Mouse (Mus musculus) macrophage (primary cell): ENCODE results near the gene Jmjd1c. TPM values are rescaled to one million over a fixed set of nuclear protein-coding genes. Genes with fewer than 3 reads are reported as not detected.

Experiments used
- H3K27ac ChIP-seq: fragments of 350-480 bp; formaldehyde crosslinking; 2 replicates; pipeline ENCODE4 v1.9.0; 2021
- H3K36me3 ChIP-seq: fragments of 350-480 bp; formaldehyde crosslinking; 2 replicates; pipeline ENCODE4 v1.9.0; 2021; ENCODE audit errors: inconsistent target
- H3K4me3 ChIP-seq: fragments of 350-480 bp; formaldehyde crosslinking; 2 replicates; pipeline ENCODE4 v1.9.0; 2021; ENCODE audit errors: inconsistent target
- H3K79me2 ChIP-seq: fragments of 350-480 bp; formaldehyde crosslinking; 2 replicates; pipeline ENCODE4 v1.9.0; 2021; ENCODE audit errors: inconsistent target
- WGBS: methylation state at CpG from one replicate; pipeline ENCODE4 v1.1.7; 2026; ENCODE audit warnings: inconsistent platforms; ENCODE audit not compliant: missing documents; 5-methylcytosine and 5-hydroxymethylcytosine counted together
- polyA plus RNA-seq: library from polyadenylated mRNA; stranded (reverse); fragments of 250-400 nt; gene quantifications from 3 replicates; pipeline ENCODE4 v1.2.4, GENCODE M21; 2018; ENCODE audit warnings: inconsistent platforms
- total RNA-seq, 78 experiments: library from RNA; depleted of rRNA; stranded (reverse); fragments of 250-400 nt; gene quantifications; 1 replicate in 9 of 78; 2 replicates in 24 of 78; 3 replicates in 43 of 78; 4 replicates in 2 of 78; pipeline ENCODE4 v1.2.4; 2018; ENCODE audit warnings: inconsistent platforms in 56 of 78

Gene Jmjd1c
- 1,000 to 10,000 TPM in 2 of 26 experiments, 100 to 1,000 TPM in 24; 381 to 1,338 (median 680) TPM for total RNA-seq (2018; cell fraction: chromatin; rRNA removed)
- 100 to 1,000 TPM in 1 of 26 experiments, 10 to 100 TPM in 25; 43.2 to 105 (median 67.5) TPM for total RNA-seq (2018; cell fraction: cytosol; rRNA removed)
- total RNA-seq (2018; cell fraction: nucleus; rRNA removed): 100 to 1,000 TPM; 224 to 573 (median 378) TPM
- polyA plus RNA-seq: 36.4 to 57.7 TPM (median 50.4 TPM) in 3 replicates

DNA sequence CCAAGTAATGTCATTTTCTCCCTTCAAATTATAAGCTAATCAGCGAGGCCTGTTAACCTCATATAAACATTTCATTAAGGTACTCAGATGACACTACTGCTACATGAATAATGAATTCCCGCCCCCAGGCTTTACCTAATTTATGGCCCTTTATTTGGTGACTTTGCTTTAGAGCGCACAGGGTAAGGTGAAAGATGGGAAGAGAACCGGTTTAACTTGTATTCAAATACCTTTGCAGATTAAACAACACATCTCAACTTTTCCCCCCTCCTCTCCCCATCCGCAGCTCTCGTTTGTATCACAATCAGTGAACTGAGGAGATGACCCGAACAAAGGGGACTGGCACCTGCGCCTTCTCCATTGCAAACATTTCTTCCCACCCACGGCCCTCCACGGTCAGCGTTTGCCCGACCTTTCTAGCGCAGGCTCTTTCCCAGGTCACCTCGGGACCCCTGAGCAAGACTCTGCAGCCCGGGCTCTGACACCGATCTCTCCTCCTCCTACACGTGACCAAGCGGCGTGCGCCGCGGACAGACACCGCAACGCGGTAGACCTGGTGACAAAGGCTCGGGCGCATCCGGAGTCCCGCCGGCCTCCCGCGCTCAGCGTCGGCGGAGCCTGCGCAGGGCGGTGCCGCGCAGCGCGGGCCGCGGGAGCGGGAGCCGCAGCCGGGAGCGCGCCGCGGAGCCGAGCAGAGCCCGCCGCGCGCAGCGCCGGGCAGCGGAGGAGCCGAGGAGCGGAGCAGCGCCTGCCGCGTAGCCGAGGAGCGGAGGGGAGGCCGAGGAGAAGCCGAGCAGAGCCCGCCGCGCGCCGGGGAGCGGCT is at the start of gene Jmjd1c:
Jmjd1c (plus strand) TSS at position 328 of the 823 bp plus-strand sequence.
- peaks cover 90% of the 10 kb centered on the region for H3K79me2 ChIP-seq
- 7% methylated on average over 47 of the region's 73 CpGs for WGBS
- H3K27ac ChIP-seq: no peak within 1 kb of the TSS
- no peaks in the 10 kb centered on the region for H3K36me3 ChIP-seq
- peak within 1 kb of the TSS; percentile 74 for H3K4me3 ChIP-seq

DNA sequence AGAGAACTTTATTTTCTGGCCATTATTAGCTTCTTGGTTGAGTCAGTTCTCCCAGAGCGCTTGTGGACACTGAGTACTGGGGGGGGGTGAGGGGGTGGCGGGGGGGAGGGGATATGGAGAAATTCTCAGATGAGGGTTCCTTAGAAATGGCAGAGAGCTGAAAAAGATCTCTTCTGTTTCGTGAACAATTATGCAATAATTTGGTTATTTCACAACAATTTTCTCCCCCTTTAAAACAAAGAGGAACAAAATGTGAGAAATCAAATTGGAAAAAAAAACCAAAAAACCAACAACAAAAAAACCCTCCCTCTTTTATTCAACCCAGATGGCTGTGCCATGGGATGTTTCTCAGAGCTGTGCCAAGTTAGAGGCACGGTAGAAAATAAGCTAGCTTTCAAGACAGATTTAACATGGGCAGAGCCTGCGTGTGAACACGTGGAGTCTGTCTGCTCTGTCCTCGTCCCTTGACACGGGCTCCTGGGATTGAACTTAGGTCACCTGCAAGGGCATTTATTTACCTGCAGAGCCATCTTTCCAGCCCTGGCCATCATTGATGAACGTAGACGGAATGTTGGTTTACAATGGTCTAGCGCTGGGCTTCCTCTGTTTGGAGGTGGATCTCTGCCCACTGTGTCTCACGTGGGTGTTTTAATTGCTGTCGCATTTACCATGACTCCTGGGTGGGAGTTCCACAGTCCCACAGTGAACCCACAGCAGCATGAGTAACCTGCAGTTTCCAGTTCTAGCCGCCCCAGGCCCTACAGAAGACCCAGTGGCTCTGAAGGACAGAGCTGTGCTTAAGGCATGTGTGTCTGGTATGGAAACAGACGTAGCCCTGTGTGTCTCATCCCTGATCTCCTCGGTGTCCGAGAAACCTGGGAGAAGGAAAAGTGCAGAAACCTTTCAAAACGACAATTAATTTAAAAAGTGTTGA is 47.9 kb upstream of the Jmjd1c start:
- Histone ChIP-seq H3K79me2 (peaks cover 36% of the 10 kb centered on the region), H3K36me3 (no peaks in the 10 kb centered on the region), H3K4me3 (no peak overlapping the region), H3K27ac (peak overlapping the region; percentile 40)
- WGBS: 57% methylated on average over 18 of the region's 18 CpGs

DNA sequence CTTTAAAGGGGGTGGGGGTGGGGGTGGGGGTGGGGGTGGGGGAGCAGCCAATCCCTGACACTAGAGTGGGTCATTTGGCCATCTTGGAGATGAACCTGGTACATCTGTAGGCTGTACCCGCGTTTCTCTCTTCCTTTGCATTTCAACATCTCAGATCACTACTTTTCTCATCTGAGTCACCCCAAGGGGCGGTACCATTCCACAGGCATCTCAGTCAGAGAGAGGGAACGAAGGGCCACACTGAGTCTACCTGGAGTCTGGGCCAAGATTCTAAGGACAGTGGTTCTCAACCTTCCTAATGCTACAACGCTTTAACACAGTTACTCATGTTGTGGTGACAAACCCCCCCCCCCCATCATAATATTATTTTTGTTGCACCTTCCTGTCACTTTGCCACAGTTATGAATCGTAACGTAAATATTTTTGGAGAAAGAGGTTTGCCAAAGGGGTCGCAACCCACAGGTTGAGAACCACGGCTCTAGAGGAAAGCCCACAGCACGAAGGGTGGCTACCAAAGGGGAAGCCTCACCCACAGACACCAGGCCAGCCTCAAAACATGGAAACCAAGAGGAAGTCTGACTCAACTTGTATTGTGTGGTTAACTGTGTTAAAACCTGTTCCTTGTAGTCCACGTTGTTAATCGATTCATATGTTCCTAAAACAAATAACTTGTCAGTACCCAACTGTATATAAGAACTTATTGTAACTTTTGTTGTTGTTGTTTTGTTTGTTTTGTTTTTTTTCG is 46.9 kb upstream of the Jmjd1c start:
- Histone ChIP-seq H3K4me3 (no peak overlapping the region), H3K79me2 (peaks cover 43% of the 10 kb centered on the region), H3K36me3 (no peaks in the 10 kb centered on the region), H3K27ac (peak overlapping the region; percentile 40)
- WGBS: 19% methylated on average over 9 of the region's 13 CpGs

DNA sequence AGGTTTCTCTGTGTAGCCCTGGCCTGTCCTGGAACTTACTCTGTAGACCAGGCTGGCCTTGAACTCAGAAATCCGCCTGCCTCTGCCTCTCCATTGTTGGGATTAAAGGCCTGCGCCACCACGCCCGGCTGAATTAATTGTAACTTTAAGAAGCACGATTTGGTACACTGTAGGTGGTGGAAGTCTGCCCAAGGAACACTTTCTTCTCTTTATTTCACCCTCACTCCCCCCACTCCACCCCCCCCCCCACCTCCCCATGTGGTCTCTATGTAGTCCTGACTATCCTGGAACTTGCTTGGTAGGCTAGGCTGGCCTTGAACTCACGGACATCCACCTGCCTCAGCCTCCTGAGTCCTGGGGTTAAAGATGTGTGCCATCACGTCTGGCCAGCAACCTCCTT is 46.3 kb upstream of the Jmjd1c start:
- peaks cover 42% of the 10 kb centered on the region for H3K79me2 ChIP-seq
- WGBS: 94% methylated on average over 3 of the region's 7 CpGs
- H3K36me3 ChIP-seq: no peaks in the 10 kb centered on the region

DNA sequence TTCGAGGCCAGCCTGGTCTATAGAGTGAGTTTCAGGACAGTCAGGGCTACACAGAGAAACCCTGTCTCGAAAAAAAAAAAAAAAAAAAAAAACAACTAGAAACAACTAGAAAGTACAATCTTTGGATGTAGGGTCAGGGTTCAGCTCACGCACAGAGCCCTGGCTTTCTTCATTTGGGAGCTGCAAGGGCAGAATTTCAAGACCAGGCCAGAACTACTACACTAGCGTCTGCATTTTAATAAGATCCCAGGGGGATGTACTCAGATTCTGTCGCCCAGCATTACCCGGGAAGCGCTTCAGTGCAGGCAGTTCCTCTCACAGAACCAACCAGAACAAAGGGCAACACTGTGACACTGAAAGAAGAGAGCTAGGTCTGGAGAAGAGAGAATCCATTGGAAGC is 45.2 kb upstream of the Jmjd1c start:
- Histone ChIP-seq H3K27ac (no peak overlapping the region), H3K36me3 (no peaks in the 10 kb centered on the region), H3K79me2 (peaks cover 42% of the 10 kb centered on the region), H3K4me3 (no peak overlapping the region)
- 96% methylated on average over 5 of the region's 7 CpGs for WGBS

More for the DNA sequence above, 46.3 kb upstream of the Jmjd1c start:
- Histone ChIP-seq H3K4me3 (no peak overlapping the region), H3K27ac (no peak overlapping the region)

DNA sequence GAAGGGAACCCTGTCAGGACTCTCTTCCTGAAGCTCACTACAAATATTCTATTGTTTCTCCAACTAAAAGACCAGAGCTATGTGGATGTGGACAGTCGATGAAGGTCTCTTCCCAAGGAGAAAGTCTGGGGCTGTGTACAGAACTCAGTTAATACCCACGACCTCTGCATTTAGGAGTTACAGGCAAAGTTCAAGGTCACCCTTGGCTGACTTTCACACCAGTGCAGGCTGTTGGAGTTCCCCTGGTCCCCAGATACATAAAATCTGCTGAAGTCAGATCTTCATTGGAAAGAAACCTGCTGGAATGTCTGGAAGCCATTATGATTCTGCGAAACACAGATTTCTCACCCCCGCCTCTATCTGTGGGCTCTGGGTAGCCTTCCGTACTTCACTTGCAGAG is 44.5 kb upstream of the Jmjd1c start:
- Histone ChIP-seq H3K79me2 (peaks cover 42% of the 10 kb centered on the region; the same call in 1 of the 2 replicates), H3K36me3 (no peaks in the 10 kb centered on the region), H3K27ac (no peak overlapping the region), H3K4me3 (no peak overlapping the region)
- WGBS: 86% methylated on average over 5 of the region's 5 CpGs

DNA sequence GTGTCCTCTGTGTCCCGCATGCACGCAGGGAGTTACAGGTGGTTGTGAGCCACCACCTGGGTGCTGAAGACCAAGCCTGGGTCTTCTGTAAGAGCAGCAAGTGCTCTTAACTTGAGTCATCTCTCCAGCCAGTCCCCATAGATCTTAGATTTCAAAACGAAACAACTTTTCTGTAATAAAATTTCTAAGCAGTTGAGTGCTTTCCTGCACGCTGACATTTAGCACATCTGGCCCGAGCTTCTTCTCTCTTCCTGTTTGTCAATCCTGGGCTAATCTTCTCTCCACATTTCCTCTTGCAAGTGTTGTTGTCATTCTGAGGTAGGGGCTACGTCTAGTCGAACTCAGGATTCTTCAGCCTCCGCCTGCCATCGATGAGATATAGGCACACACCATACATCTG is 43.5 kb upstream of the Jmjd1c start:
- WGBS: 46% methylated on average over 9 of the region's 9 CpGs
- Histone ChIP-seq H3K4me3 (no peak overlapping the region), H3K36me3 (no peaks in the 10 kb centered on the region), H3K27ac (no peak overlapping the region), H3K79me2 (peaks cover 37% of the 10 kb centered on the region; the same call in 1 of the 2 replicates)

DNA sequence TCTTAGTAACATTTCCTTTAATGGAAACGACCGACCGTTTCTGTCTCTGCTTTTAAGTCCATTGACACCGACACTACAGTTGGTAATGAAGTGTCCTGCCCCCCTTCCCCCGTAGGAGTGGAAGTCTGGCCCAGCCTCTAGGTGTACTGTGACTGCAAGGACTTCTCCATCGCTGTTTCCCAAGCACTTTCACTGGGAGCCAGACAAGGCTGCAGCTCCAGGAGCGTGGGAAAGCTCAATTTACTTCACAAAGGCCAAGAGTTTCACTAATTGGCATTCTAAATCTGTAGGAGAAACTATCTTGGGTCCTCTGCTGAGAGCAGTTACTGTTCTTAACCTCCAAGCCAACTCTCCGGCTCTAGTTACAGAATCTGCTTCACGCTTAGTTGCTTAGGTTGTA is 42.5 kb upstream of the Jmjd1c start:
- Histone ChIP-seq H3K4me3 (no peak overlapping the region), H3K79me2 (peaks cover 42% of the 10 kb centered on the region; the same call in 1 of the 2 replicates), H3K36me3 (no peaks in the 10 kb centered on the region), H3K27ac (no peak overlapping the region)
- WGBS: 88% methylated on average over 9 of the region's 9 CpGs

DNA sequence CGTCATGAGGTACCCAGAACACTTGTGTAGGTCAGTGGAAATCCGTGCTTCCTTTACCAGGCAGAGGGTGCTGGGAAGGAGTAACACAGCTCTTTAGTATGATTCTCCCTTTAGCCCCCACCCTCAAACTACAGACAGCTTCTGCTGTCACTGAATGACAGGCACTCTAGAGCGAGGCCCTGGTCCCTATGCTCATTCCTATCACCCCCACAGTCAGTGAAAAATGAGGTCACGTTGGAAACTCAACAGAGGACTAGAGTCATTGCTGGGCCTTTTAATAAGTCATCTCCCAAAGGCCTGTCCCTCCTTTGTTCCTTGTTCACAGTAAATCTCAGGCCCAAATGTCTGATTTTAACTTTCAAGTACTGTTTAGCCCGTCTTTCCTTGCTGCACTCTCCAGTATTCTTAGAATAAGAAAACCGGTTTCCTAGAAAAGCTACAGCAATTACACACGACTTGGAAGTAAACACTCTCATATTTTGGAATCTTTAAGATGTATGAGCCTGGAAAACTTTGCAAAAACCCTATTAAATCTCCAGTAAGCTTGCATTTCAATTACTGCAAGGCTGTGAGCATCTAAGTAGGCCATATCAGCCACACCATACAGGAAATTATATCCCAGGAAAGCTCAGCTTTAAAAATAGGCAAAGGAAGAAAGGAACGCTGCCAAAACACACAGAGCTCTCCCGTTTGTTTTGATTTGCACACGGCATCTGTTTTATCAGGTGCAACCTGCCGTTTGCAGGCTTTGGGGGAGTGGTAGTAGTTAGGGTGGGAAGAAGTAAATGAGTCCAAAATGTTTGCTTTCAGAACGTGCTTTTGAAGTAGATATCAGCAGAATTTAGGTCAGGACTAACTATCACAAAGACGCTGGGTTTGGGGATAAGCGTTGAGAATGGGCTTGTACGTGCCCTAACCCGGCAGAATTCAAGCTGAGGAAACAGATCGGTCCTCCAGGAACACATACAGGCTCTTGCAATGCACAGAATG is 39.8 kb upstream of the Jmjd1c start:
- WGBS: 91% methylated on average over 17 of the region's 17 CpGs
- no peaks in the 10 kb centered on the region for H3K36me3 ChIP-seq
- H3K27ac ChIP-seq: no peak overlapping the region
- peaks cover 44% of the 10 kb centered on the region; the same call in 1 of the 2 replicates for H3K79me2 ChIP-seq
- no peak overlapping the region for H3K4me3 ChIP-seq

DNA sequence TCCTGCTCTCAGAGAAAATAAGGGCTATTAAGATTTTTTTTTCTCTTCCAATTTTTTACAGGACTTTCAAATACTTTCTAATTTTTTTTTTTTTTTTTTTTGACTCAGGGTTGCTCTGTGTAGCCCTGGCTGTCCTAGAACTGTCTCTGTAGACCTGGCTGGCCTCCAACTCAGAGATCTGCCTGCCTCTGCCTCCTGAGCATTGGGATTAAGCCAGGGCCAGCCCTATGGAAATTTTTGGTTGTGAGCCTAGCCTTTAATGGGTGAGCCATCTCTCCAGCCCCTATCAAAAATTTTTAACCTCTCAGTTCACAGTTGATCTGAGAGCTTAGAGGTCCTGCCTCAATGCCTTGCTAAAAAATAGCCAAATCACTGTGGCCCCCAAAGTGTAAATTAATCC is 38.7 kb upstream of the Jmjd1c start:
- Histone ChIP-seq H3K27ac (no peak overlapping the region), H3K79me2 (peaks cover 44% of the 10 kb centered on the region; the same call in 1 of the 2 replicates), H3K36me3 (no peaks in the 10 kb centered on the region), H3K4me3 (no peak overlapping the region)

DNA sequence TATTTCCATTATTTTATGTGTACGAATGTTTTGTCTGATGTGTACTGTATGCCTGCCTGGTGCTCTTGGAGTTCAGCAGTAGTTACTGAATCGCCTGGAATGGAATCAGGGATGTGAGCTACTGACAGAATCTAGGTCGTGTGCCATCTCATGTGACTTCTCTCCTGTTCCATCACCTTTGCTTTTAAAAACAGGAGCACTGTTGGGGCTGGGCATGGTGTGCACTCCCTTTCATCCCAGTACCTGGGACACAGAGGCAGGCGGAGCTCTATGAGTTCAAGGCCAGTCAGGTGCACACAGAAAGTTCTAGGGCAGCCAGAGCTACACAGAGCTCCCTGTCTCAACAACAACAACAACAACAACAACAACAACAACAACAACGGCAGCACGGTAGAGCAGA is 38.2 kb upstream of the Jmjd1c start:
- Histone ChIP-seq H3K36me3 (no peaks in the 10 kb centered on the region), H3K79me2 (peaks cover 44% of the 10 kb centered on the region; the same call in 1 of the 2 replicates), H3K4me3 (no peak overlapping the region), H3K27ac (no peak overlapping the region)
- 97% methylated on average over 6 of the region's 6 CpGs for WGBS

DNA sequence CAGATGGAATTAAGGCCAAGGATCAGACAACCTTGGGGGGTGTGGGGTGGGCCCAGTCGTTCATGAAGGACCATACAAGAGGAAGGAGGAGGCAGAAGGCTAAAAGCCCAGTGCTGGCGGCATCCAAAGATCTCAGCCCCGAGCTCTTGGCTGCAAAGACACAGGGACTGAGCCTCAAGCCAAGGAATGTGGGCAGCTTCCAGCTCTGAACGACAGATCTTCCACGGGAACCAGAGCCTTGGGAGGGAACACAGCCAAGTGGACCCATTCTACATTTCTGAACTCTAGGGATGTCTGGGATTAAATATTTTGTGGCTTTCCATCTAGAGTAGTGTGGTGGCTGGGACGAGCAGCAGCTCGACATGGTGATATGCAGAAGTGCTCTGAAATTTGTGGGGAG is 37.6 kb upstream of the Jmjd1c start:
- H3K27ac ChIP-seq: no peak overlapping the region
- WGBS: 91% methylated on average over 7 of the region's 7 CpGs
- no peaks in the 10 kb centered on the region for H3K36me3 ChIP-seq
- H3K4me3 ChIP-seq: no peak overlapping the region
- H3K79me2 ChIP-seq: peaks cover 38% of the 10 kb centered on the region; the same call in 1 of the 2 replicates

DNA sequence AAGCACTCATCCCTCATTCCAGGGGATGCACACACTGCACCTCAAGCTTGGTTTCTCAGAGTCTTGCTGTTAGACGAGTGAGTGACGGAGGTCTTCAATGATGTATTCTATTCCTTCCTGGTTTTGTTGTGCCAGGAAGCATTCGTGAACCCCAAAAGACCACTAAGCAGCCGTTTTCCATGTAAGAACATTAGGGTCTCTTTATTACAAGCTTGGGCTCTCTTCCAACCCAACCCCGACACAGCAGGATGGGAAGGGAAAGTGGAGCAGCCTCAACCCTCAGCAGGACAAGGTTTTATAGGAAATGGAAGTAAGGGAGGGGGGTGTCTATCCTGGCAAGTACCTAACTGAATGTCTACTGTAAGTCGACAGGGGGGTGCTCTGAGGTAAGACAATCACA is 37.2 kb upstream of the Jmjd1c start:
- H3K79me2 ChIP-seq: peaks cover 37% of the 10 kb centered on the region; the same call in 1 of the 2 replicates
- 75% methylated on average over 6 of the region's 6 CpGs for WGBS
- H3K4me3 ChIP-seq: no peak overlapping the region
- H3K36me3 ChIP-seq: no peaks in the 10 kb centered on the region
- no peak overlapping the region for H3K27ac ChIP-seq
